Mouse (Mus musculus) small intestine, adult 2 months (tissue): Measurements from ENCODE around the gene Pigq.

Experiments used
- CTCF ChIP-seq: fragments of 200-500 bp; IDR thresholded peaks from 2 replicates; pipeline ENCODE4 v1.5.1; 2012; ENCODE audit warnings: low read depth, mild to moderate bottlenecking, control low read depth, inconsistent platforms, low read length, moderate library complexity, mixed read lengths; ENCODE audit not compliant: insufficient replicate concordance, insufficient read length; ENCODE audit errors: extremely low read depth
- POLR2A ChIP-seq: fragments of 200-500 bp; IDR thresholded peaks from 2 replicates; pipeline ENCODE4 v1.6.1; 2012; ENCODE audit warnings: low read depth, mild to moderate bottlenecking, control low read depth, inconsistent platforms, low read length, moderate library complexity

- TF ChIP-seq POLR2A = no peak
- TF ChIP-seq CTCF = no peak
Measured at GRCm38 (mm10) chr17:25956631-25957030, 11.9 kb upstream of the Pigq start.
